Mouse (Mus musculus) C2C12 (cell line): ENCODE data around the gene Cmss1. TPM values are rescaled to one million over a fixed set of nuclear protein-coding genes. Genes with fewer than 3 reads are reported as not detected.

ENCODE experiments used
- H3K27me3 ChIP-seq: one replicate; pipeline ENCODE4 v1.6.1; 2011; ENCODE audit not compliant: control insufficient read depth, insufficient read depth, insufficient read length
- H3K36me3 ChIP-seq: one replicate; pipeline ENCODE4 v1.6.1; 2011; ENCODE audit not compliant: control insufficient read depth, insufficient read depth
- H3K4me3 ChIP-seq: one replicate; pipeline ENCODE4 v1.5.1; 2011; ENCODE audit warnings: mild to moderate bottlenecking, control low read depth; ENCODE audit not compliant: poor library complexity, insufficient read depth, severe bottlenecking
- H3K79me2 ChIP-seq: one replicate; pipeline ENCODE4 v1.6.1; 2011; ENCODE audit not compliant: control insufficient read depth, insufficient read depth
- H3K79me3 ChIP-seq: one replicate; pipeline ENCODE4 v1.6.1; 2011; ENCODE audit warnings: low read depth, control low read depth
- H3ac ChIP-seq: one replicate; pipeline ENCODE3; 2011; ENCODE audit warnings: low read depth; ENCODE audit not compliant: control insufficient read depth, insufficient read length
- CEBPB ChIP-seq: IDR thresholded peaks from one replicate; pipeline ENCODE4 v1.6.1; 2011; ENCODE audit warnings: low read depth, mild to moderate bottlenecking, control low read depth, moderate library complexity
- CTCF ChIP-seq: IDR thresholded peaks from one replicate; pipeline ENCODE4 v1.5.1; 2011; ENCODE audit not compliant: control insufficient read depth, insufficient read depth, insufficient read length
- FOSL1 ChIP-seq: IDR thresholded peaks from one replicate; pipeline ENCODE4 v1.8.0; 2011; ENCODE audit warnings: mild to moderate bottlenecking, low read length; ENCODE audit not compliant: poor library complexity, insufficient read depth, severe bottlenecking
- MAX ChIP-seq: IDR thresholded peaks from one replicate; pipeline ENCODE4 v1.6.1; 2011; ENCODE audit warnings: mild to moderate bottlenecking, control low read depth
- MYOD1 ChIP-seq: IDR thresholded peaks from one replicate; pipeline ENCODE4 v1.6.1; 2011; ENCODE audit warnings: low read depth; ENCODE audit not compliant: control insufficient read depth, insufficient read length
- MYOG ChIP-seq: IDR thresholded peaks from one replicate; pipeline ENCODE4 v1.6.1; 2011; ENCODE audit not compliant: control insufficient read depth, insufficient read length; ENCODE audit errors: extremely low read depth
- USF1 ChIP-seq: IDR thresholded peaks from one replicate; pipeline ENCODE4 v1.6.1; 2011; ENCODE audit warnings: low read depth, mild to moderate bottlenecking, control low read depth, moderate library complexity
- polyA plus RNA-seq: library from polyadenylated mRNA; unstranded; fragments of >200 nt; fragmentation: generic; extraction: Trizol; gene quantifications from one replicate; pipeline ENCODE4 v1.2.1, GENCODE M21; 2012; ENCODE audit warnings: missing spikeins

The Cmss1 gene
- polyA plus RNA-seq, 1 experiment: 37.5 TPM

- H3ac ChIP-seq: no peak overlapping the region
- H3K79me3 ChIP-seq: no peaks in the 10 kb centered on the region
- no peak overlapping the region for H3K4me3 ChIP-seq
- H3K27me3 ChIP-seq: no peaks in the 10 kb centered on the region
- TF ChIP-seq USF1 (no peak), MAX (no peak), MYOG (no peak), MYOD1 (no peak), FOSL1 (no peak), CEBPB (no peak), CTCF (no peak)
- no peaks in the 10 kb centered on the region for H3K79me2 ChIP-seq
- no peaks in the 10 kb centered on the region for H3K36me3 ChIP-seq
Measured at GRCm38 (mm10) chr16:57303716-57304115, 302.9 kb downstream of the Cmss1 start.

GRCm38 (mm10) chr16:57302792-57303698 lies 303.6 kb downstream of the Cmss1 start:
- Histone ChIP-seq H3K4me3 (no peak overlapping the region), H3K36me3 (no peaks in the 10 kb centered on the region), H3K27me3 (no peaks in the 10 kb centered on the region), H3ac (no peak overlapping the region), H3K79me3 (no peaks in the 10 kb centered on the region), H3K79me2 (no peaks in the 10 kb centered on the region)
- no peak for TF ChIP-seq USF1
- no peak for TF ChIP-seq MYOD1
- TF ChIP-seq MYOG: no peak
- no peak for TF ChIP-seq MAX
- no peak for TF ChIP-seq FOSL1
- TF ChIP-seq CEBPB: no peak
- no peak for TF ChIP-seq CTCF

- H3K4me3 ChIP-seq: no peak overlapping the region
- no peaks in the 10 kb centered on the region for H3K36me3 ChIP-seq
- H3ac ChIP-seq: no peak overlapping the region
- no peaks in the 10 kb centered on the region for H3K79me2 ChIP-seq
- no peaks in the 10 kb centered on the region for H3K79me3 ChIP-seq
- TF ChIP-seq CTCF (no peak), CEBPB (no peak), MAX (no peak), MYOD1 (no peak), USF1 (no peak), MYOG (no peak), FOSL1 (no peak)
- H3K27me3 ChIP-seq: no peaks in the 10 kb centered on the region
Measured at GRCm38 (mm10) chr16:57301512-57302115, 305.1 kb downstream of the Cmss1 start.

- no peak overlapping the region for H3ac ChIP-seq
- H3K79me2 ChIP-seq: no peaks in the 10 kb centered on the region
- no peaks in the 10 kb centered on the region for H3K79me3 ChIP-seq
- H3K4me3 ChIP-seq: no peak overlapping the region
- no peak for TF ChIP-seq MYOD1
- no peak for TF ChIP-seq FOSL1
- no peak for TF ChIP-seq CTCF
- no peak for TF ChIP-seq USF1
- no peaks in the 10 kb centered on the region for H3K36me3 ChIP-seq
- H3K27me3 ChIP-seq: no peaks in the 10 kb centered on the region
Measured at GRCm38 (mm10) chr16:57295216-57295934, 311.3 kb downstream of the Cmss1 start.

- H3K79me3 ChIP-seq: no peaks in the 10 kb centered on the region
- H3ac ChIP-seq: no peak within 1 kb of the TSS
- no peaks in the 10 kb centered on the region for H3K36me3 ChIP-seq
- TF ChIP-seq FOSL1 (no peak), USF1 (no peak)
- no peaks in the 10 kb centered on the region for H3K79me2 ChIP-seq
- H3K27me3 ChIP-seq: no peaks in the 10 kb centered on the region
- H3K4me3 ChIP-seq: no peak within 1 kb of the TSS
Measured at GRCm38 (mm10) chr16:57292765-57293164, 313.9 kb downstream of the Cmss1 start, which contains the start of gene Tmem30c. Gene Tmem30c, minus strand, starts transcription at chr16:57292865.
